Comparison of ENCODE assay signal across 8 mouse cellular contexts in the genomic region with DNA sequence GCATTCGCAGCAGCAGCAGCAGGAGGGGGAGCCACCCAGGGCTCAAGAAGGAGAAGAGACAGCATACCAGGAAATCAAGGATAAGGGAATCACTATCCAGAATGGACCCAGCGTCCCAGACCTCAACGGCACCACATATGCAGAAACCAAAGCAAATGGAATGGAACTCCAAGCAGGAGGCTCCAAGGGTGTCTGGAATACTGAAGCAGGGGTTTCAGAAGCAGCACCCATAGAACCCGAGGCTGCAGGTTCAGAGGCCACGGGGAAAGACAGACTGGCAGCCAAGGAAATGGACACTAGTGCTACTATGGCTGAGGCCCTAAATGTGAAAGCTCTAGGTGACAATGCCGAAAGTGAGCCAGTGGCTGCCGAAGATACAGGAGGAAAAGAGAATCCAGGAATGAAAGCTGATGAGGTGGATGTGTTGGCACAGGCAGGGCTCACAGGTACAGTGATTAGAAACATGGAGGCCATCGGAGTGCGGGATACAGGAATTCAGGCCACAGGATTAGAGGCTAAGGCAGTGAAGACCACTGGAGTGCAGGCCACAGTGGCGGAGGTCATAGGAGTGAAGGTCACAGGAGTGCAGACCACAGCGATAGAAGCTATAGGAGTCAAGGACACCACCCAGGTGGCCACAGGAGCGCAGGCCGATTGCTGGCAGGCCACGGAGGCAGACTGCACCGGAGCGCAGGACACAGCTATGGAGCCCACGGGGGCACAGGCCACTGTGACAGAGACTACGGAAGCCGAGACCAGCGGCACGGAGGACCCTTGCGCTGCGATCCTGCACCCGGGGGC. TPM values are rescaled to one million over a fixed set of nuclear protein-coding genes. Genes with fewer than 3 reads are reported as not detected.
DNase-seq lines count a peak whose midpoint lies in the region; ATAC-seq lines count a peak whose summit lies in the region.

No protein-coding gene starts in this region.

- peaks cover 17% of the 10 kb centered on the region for H3K4me1 ChIP-seq in heart, embryonic 10.5 days
- peaks cover 24% of the 10 kb centered on the region for H3K4me1 ChIP-seq in embryonic facial prominence, embryonic 13.5 days
- H3K4me1 ChIP-seq in limb, embryonic 11.5 days (ENCODE audit: control insufficient read depth, insufficient read depth, low read length): peaks cover 10% of the 10 kb centered on the region
- H3K4me1 ChIP-seq in neural tube, embryonic 15.5 days: peaks cover 35% of the 10 kb centered on the region

- H3K27ac ChIP-seq in heart, embryonic 10.5 days: peak overlapping the region; percentile 93
- H3K27ac ChIP-seq in embryonic facial prominence, embryonic 13.5 days: peak overlapping the region; percentile 97
- H3K27ac ChIP-seq in limb, embryonic 11.5 days (replicated peaks; ENCODE audit: low read depth, low read length): peak overlapping the region; percentile 94
- peak overlapping the region; percentile 94 for H3K27ac ChIP-seq in neural tube, embryonic 15.5 days (replicated peaks)

- peak; percentile 81 for DNase-seq in heart, embryonic 10.5 days (ENCODE audit: low spot score)
- no peak for DNase-seq in heart, postnatal 25 days (ENCODE audit: low spot score)
- DNase-seq in 3T3-L1 (ENCODE audit: low read depth, low spot score): peak; percentile 36
- no peak for DNase-seq in limb, embryonic 11.5 days (ENCODE audit: low spot score)
- no peak for DNase-seq in urinary bladder, postnatal 10 days (ENCODE audit: low spot score)
- no peak for DNase-seq in gastrocnemius, adult 8-10 months (ENCODE audit: low spot score in 2 of 2)

- H3K9ac ChIP-seq in embryonic facial prominence, embryonic 13.5 days: peak overlapping the region; percentile 97
- H3K9ac ChIP-seq in limb, embryonic 11.5 days (ENCODE audit: low read length): peak overlapping the region; percentile 80
- H3K9ac ChIP-seq in neural tube, embryonic 15.5 days (replicated peaks): peak overlapping the region; percentile 86

- intact Hi-C loops in heart, postnatal 25 days (cut with DNase I): loop anchor here (10.0 kb wide), 2 partner anchors 402 to 712 kb away; a partner anchor contains a TSS

- H3K9me3 ChIP-seq in heart, embryonic 10.5 days: no peaks in the 10 kb centered on the region
- H3K9me3 ChIP-seq in embryonic facial prominence, embryonic 13.5 days: no peaks in the 10 kb centered on the region
- no peaks in the 10 kb centered on the region for H3K9me3 ChIP-seq in limb, embryonic 11.5 days (ENCODE audit: control insufficient read depth, low read length)
- H3K9me3 ChIP-seq in neural tube, embryonic 15.5 days (replicated peaks): no peaks in the 10 kb centered on the region

- peak; percentile 38 for ATAC-seq in embryonic facial prominence, embryonic 13.5 days (ENCODE audit: insufficient number of reproducible peaks, insufficient read depth, low FRiP score, low TSS enrichment, low read depth)
- ATAC-seq in limb, embryonic 11.5 days (ENCODE audit: insufficient number of reproducible peaks, low FRiP score, low TSS enrichment, low read depth): peak; percentile 31
- no peak; the same call in 1 of the 2 replicates for ATAC-seq in neural tube, embryonic 15.5 days (ENCODE audit: low FRiP score)

- WGBS in heart, embryonic 10.5 days: 21% methylated on average over 24 of the region's 24 CpGs
- 19% methylated on average over 24 of the region's 24 CpGs for WGBS in embryonic facial prominence, embryonic 13.5 days
- 21% methylated on average over 24 of the region's 24 CpGs for WGBS in limb, embryonic 11.5 days
- 18% methylated on average over 24 of the region's 24 CpGs for WGBS in neural tube, embryonic 15.5 days

- no peaks in the 10 kb centered on the region; the same call in 1 of the 2 replicates for H3K36me3 ChIP-seq in heart, embryonic 10.5 days
- H3K36me3 ChIP-seq in embryonic facial prominence, embryonic 13.5 days: 0 out of 2 replicates have a peak, but pooled peaks cover 3% of the 10 kb centered on the region
- H3K36me3 ChIP-seq in limb, embryonic 11.5 days (ENCODE audit: control insufficient read depth, insufficient read depth, low read length): no peaks in the 10 kb centered on the region
- H3K36me3 ChIP-seq in neural tube, embryonic 15.5 days: no peaks in the 10 kb centered on the region

- H3K4me2 ChIP-seq in embryonic facial prominence, embryonic 13.5 days: peak overlapping the region; percentile 89
- peak overlapping the region; percentile 61 for H3K4me2 ChIP-seq in limb, embryonic 11.5 days (ENCODE audit: low read depth, severe bottlenecking)
- H3K4me2 ChIP-seq in neural tube, embryonic 15.5 days: peak overlapping the region; percentile 84

- peak overlapping the region; percentile 67 for H3K4me3 ChIP-seq in heart, embryonic 10.5 days
- H3K4me3 ChIP-seq in embryonic facial prominence, embryonic 13.5 days: peak overlapping the region; percentile 83
- H3K4me3 ChIP-seq in limb, embryonic 11.5 days (ENCODE audit: low read depth, low read length): peak overlapping the region; percentile 60
- peak overlapping the region; percentile 75 for H3K4me3 ChIP-seq in neural tube, embryonic 15.5 days (replicated peaks)

- H3K27me3 ChIP-seq in heart, embryonic 10.5 days (ENCODE audit: insufficient read depth, poor library complexity, severe bottlenecking): 0 out of 2 replicates have a peak, but pooled peaks cover 6% of the 10 kb centered on the region
- no peaks in the 10 kb centered on the region for H3K27me3 ChIP-seq in embryonic facial prominence, embryonic 13.5 days
- H3K27me3 ChIP-seq in limb, embryonic 11.5 days (ENCODE audit: control insufficient read depth, insufficient read depth, low read length): no peaks in the 10 kb centered on the region
- no peaks in the 10 kb centered on the region for H3K27me3 ChIP-seq in neural tube, embryonic 15.5 days (replicated peaks)

RNA-seq across cellular contexts. Expression of a gene that starts 6.0 kb away (rescaled TPM):
- polyA plus RNA-seq in heart, embryonic 10.5 days (2016; fragmentation: Nextera tagmentation; extraction: Ambion mirVana): 4.0 and 4.1 TPM in 2 replicates
- total RNA-seq in heart, postnatal 25 days (2021): 1 to 10 TPM; 1.7 to 3.0 TPM
- polyA plus RNA-seq in embryonic facial prominence, embryonic 13.5 days (2015; fragmentation: Nextera tagmentation; extraction: Ambion mirVana): 5.7 and 7.3 TPM in 2 replicates
- polyA plus RNA-seq in limb, embryonic 11.5 days (2014; fragmentation: Nextera tagmentation; extraction: Ambion mirVana): 5.5 and 6.2 TPM in 2 replicates
- polyA plus RNA-seq in neural tube, embryonic 15.5 days (2015; fragmentation: Nextera tagmentation; extraction: Ambion mirVana): 6.6 and 6.9 TPM in 2 replicates
- total RNA-seq in gastrocnemius, adult 8-10 months (2022): 1 to 10 TPM; 1.3 to 2.1 (median 1.5) TPM

RNA-seq across cellular contexts. Expression of a gene that starts 14.5 kb away (rescaled TPM):
- 9.6 and 12.8 TPM in 2 replicates for polyA plus RNA-seq in heart, embryonic 10.5 days (2016; fragmentation: Nextera tagmentation; extraction: Ambion mirVana)
- 10 to 100 TPM in 1 of 2 experiments, 1 to 10 TPM in 1; 9.4 to 10.1 TPM for total RNA-seq in heart, postnatal 25 days (2021)
- 13.6 and 14.5 TPM in 2 replicates for polyA plus RNA-seq in embryonic facial prominence, embryonic 13.5 days (2015; fragmentation: Nextera tagmentation; extraction: Ambion mirVana)
- 4.3 and 5.5 TPM in 2 replicates for polyA plus RNA-seq in limb, embryonic 11.5 days (2014; fragmentation: Nextera tagmentation; extraction: Ambion mirVana)
- 19.0 and 24.2 TPM in 2 replicates for polyA plus RNA-seq in neural tube, embryonic 15.5 days (2015; fragmentation: Nextera tagmentation; extraction: Ambion mirVana)
- 10 to 100 TPM in 1 of 4 experiments, 1 to 10 TPM in 3; 8.1 to 11.8 (median 9.1) TPM for total RNA-seq in gastrocnemius, adult 8-10 months (2022)

RNA-seq across cellular contexts. Expression of a gene that starts 15.3 kb away (rescaled TPM):
- polyA plus RNA-seq in heart, embryonic 10.5 days (2016; fragmentation: Nextera tagmentation; extraction: Ambion mirVana): 28.5 and 30.7 TPM in 2 replicates
- total RNA-seq in heart, postnatal 25 days (2021): 1 to 10 TPM; 8.0 to 8.5 TPM
- 52.7 and 54.9 TPM in 2 replicates for polyA plus RNA-seq in embryonic facial prominence, embryonic 13.5 days (2015; fragmentation: Nextera tagmentation; extraction: Ambion mirVana)
- polyA plus RNA-seq in limb, embryonic 11.5 days (2014; fragmentation: Nextera tagmentation; extraction: Ambion mirVana): 46.2 and 46.5 TPM in 2 replicates
- 45.6 and 51.8 TPM in 2 replicates for polyA plus RNA-seq in neural tube, embryonic 15.5 days (2015; fragmentation: Nextera tagmentation; extraction: Ambion mirVana)
- 1 to 10 TPM; 3.1 to 5.4 (median 4.8) TPM for total RNA-seq in gastrocnemius, adult 8-10 months (2022)

RNA-seq across cellular contexts. Expression of a gene that starts 36.8 kb away (rescaled TPM):
- 0.95 and 1.4 TPM in 2 replicates for polyA plus RNA-seq in heart, embryonic 10.5 days (2016; fragmentation: Nextera tagmentation; extraction: Ambion mirVana)
- total RNA-seq in heart, postnatal 25 days (2021): 1 to 10 TPM; 1.9 to 2.8 TPM
- polyA plus RNA-seq in embryonic facial prominence, embryonic 13.5 days (2015; fragmentation: Nextera tagmentation; extraction: Ambion mirVana): 1.3 and 2.0 TPM in 2 replicates
- polyA plus RNA-seq in limb, embryonic 11.5 days (2014; fragmentation: Nextera tagmentation; extraction: Ambion mirVana): 0.63 and 1.5 TPM in 2 replicates
- polyA plus RNA-seq in neural tube, embryonic 15.5 days (2015; fragmentation: Nextera tagmentation; extraction: Ambion mirVana): 1.3 and 2.3 TPM in 2 replicates
- 1 to 10 TPM; 2.8 to 3.8 (median 3.0) TPM for total RNA-seq in gastrocnemius, adult 8-10 months (2022)

RNA-seq across cellular contexts. Expression of a gene that starts 42.0 kb away (rescaled TPM):
- polyA plus RNA-seq in heart, embryonic 10.5 days (2016; fragmentation: Nextera tagmentation; extraction: Ambion mirVana): 29.0 and 33.9 TPM in 2 replicates
- 1 to 10 TPM; 6.7 to 7.4 TPM for total RNA-seq in heart, postnatal 25 days (2021)
- 12.8 and 17.2 TPM in 2 replicates for polyA plus RNA-seq in embryonic facial prominence, embryonic 13.5 days (2015; fragmentation: Nextera tagmentation; extraction: Ambion mirVana)
- polyA plus RNA-seq in limb, embryonic 11.5 days (2014; fragmentation: Nextera tagmentation; extraction: Ambion mirVana): 11.1 and 11.6 TPM in 2 replicates
- 5.7 and 7.3 TPM in 2 replicates for polyA plus RNA-seq in neural tube, embryonic 15.5 days (2015; fragmentation: Nextera tagmentation; extraction: Ambion mirVana)
- 1 to 10 TPM; 4.1 to 6.9 (median 5.3) TPM for total RNA-seq in gastrocnemius, adult 8-10 months (2022)

Comparison
In these comparisons a context has a peak if more than half of its experiments do, and no peak if none do; other contexts are left out.
1. DNase-seq: peak in heart, embryonic 10.5 days (single experiment) and 3T3-L1 (single experiment); none in heart, postnatal 25 days (single experiment), limb, embryonic 11.5 days (single experiment), urinary bladder, postnatal 10 days (single experiment) and gastrocnemius, adult 8-10 months (0 of 2).
2. Peak in every context shown above with its lines, with median percentiles within 50 percentile points of each other: H3K27ac ChIP-seq, H3K4me3 ChIP-seq, H3K4me2 ChIP-seq and H3K9ac ChIP-seq.